Mouse (Mus musculus) urinary bladder, postnatal 36 days (tissue): ENCODE results near the gene Ankmy1.

ENCODE experiments used
- DNase-seq, 2 experiments: peaks; one replicate each; pipeline ENCODE4 v3.0.0; 2022; ENCODE audit warnings: low spot score in 2 of 2, mixed read lengths in 1 of 2

Gene Ankmy1

GRCm38 (mm10) chr1:92911721-92912138 lies 9.0 kb upstream of the Ankmy1 start:
- peak; percentile 41 to 43 for DNase-seq

DNA sequence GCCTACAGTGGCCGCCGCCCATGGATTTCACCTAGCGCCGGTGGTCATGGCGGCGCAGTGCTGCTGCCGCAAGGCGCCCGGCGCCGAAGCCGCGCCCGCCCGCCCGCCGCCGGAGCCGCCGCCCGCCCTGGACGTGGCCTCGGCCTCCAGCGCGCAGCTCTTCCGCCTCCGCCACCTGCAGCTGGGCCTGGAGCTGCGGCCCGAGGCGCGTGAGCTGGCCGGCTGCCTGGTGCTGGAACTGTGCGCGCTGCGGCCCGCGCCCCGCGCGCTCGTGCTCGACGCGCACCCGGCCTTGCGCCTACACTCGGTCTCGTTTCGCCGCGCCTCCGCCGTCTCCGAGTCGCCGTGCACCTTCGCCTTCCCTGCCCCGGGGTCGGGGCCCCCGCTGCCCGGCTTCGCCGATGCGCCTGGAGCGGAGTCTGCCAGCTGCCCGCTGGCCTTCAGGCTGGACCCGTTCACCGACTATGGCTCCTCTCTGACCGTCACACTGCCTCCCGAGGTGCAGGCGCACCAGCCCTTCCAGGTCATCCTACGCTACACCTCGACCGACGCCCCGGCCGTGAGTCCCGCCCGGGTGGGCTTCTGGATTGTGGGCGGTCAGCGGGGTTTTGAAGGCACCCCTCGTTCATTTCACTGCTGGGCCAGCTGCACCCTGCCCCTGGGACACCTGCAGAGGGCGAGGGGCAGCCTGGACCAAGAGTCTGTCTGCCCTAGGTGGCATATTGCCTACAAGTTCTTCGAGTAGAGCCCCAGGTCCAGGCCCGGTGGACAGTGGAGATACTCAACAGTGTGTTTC lies 8.4 kb upstream of the Ankmy1 start:
- peak; percentile 40 to 49 for DNase-seq

DNA sequence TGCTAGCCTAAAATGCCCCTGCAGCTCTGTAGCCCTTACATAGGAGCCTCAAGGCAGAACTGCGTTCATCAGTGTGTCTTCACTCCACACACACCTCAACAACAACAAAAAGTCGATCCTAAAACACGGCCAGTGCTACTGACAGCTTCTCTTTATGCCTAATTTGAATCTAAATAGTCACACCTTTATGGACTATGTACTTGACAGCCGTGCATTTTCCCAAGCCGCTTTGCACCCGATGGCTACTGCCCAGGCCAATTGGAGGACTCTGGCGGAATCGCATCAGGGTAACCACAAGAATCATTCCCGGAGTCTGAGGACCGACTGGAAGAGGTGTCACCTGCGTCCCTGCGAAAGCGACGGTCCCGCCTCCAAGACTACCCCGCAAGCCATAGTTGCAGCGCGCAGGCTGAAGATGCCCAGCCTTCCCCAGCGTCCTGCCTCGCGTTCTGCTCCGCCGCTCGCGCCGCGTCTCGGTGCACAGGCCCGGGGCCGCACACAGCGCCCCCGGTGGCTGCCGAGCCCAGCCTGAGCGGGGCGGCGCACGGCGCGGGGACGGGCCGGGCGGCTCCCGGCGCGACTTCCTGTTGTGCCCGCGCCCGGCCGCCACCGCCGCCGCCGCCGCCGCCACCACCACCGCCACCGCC lies 7.7 kb upstream of the Ankmy1 start, which contains the start of gene Rnpepl1:
Rnpepl1 (plus strand) TSS at position 545 of the 647 bp plus-strand sequence.
- peak; percentile 66 to 80 for DNase-seq

- DNase-seq, result no peak
These were observed 6.4 kb upstream of the Ankmy1 start for GRCm38 (mm10) chr1:92909068-92909467.

DNA sequence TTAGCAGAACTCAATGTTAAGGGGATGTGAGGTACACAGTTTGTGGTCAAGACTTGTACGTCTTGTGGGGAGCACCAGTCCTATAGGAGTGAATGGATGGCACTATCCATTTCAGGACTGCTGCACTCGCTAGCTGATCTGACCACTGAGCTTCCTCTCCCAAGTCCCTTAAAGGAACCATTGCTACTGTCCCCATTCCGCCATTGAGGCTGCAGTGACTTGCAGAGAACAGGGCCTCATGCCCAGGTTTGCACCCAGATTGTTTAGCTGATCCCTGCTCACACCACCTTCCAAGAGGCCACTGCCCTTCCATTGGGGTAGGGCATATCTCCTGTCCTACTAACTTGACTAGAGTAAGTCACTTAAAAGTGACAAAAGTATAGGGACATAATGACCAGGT lies 6.0 kb upstream of the Ankmy1 start:
- no peak for DNase-seq

- DNase-seq, result no peak
These were observed 5.1 kb upstream of the Ankmy1 start for GRCm38 (mm10) chr1:92907632-92908360.

DNA sequence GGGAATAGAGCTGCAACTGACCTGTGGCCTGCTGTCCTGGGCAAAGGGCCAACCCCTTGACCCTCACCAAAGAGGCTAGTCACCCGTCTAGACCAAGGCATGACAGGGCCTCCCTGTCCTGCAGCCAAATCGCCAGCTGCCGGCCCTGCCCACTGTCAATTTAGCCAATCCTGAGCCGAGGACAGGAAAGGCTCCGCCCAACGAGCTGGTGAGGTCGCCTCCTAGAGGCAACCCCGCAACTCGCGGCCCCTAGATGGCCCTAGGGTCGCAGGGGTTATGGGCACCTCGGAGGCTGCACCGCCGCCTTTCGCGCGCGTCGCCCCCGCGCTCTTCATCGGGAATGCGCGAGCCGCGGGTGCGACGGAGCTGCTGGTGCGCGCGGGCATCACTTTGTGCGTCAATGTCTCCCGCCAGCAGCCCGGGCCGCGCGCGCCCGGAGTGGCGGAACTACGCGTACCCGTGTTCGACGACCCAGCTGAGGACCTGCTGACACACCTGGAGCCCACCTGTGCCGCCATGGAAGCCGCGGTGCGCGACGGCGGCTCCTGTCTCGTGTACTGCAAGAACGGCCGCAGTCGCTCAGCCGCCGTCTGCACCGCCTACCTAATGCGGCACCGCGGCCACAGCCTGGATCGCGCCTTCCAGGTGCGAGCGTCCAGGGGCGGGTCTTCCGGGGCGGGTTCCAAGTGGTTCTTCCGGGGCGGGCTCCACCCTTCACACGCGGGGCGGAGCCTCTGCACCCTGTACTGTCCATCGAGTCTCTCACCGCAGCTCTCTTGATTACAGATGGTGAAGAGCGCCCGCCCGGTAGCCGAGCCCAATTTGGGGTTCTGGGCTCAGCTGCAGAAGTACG lies 4.3 kb upstream of the Ankmy1 start, which contains the start of gene Dusp28:
Dusp28 (plus strand) TSS at position 203 of the 853 bp plus-strand sequence.
- DNase-seq, result peak; percentile 82 to 90

- no peak for DNase-seq
These were observed 3.1 kb upstream of the Ankmy1 start for GRCm38 (mm10) chr1:92905703-92906310.

DNA sequence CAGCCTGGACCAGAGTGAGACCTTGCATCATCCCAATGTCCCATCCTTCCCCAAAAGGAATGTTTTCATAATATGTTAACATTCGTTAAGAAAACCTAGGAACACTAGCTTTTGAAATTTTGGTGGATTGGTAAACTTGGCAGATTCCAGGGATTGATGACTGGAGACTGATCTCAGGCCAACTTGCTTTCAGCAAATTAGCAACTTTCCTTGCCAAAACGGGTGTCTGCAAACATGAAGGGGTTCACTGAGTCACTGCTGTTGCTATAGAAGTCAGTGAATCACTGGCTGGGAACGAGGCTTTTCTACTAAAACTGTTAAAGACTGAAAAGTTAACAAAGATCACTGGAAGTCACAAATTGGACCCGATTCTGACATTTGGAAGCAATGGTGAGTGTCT lies 921 bp upstream of the Ankmy1 start:
- no peak for DNase-seq

GRCm38 (mm10) chr1:92895089-92895488 lies 7.6 kb downstream of the Ankmy1 start:
- DNase-seq, result peak; percentile 41 to 69

DNA sequence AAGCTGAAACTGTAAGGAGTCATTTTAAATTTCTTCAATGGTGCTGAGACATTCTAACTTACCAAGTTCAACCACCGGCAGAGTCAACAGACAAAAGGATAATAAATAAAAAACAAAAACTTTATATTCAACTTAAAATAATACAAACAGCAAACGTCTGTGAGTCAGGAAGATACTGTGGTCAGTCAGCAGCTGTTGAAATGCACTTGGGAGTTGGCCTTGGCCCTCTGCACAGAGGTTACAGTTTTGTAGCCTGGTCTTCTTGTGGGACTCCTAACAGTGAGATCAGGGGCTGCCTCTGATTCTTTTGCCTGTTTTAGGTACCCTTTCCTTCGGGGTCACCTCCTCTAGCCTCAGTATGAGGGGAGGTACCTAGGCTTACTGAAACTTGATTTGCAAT lies 8.8 kb downstream of the Ankmy1 start:
- DNase-seq, result no peak

- no peak for DNase-seq
These were observed 9.9 kb downstream of the Ankmy1 start for GRCm38 (mm10) chr1:92892791-92893190.

GRCm38 (mm10) chr1:92888901-92889655 lies 13.6 kb downstream of the Ankmy1 start:
- no peak for DNase-seq

DNA sequence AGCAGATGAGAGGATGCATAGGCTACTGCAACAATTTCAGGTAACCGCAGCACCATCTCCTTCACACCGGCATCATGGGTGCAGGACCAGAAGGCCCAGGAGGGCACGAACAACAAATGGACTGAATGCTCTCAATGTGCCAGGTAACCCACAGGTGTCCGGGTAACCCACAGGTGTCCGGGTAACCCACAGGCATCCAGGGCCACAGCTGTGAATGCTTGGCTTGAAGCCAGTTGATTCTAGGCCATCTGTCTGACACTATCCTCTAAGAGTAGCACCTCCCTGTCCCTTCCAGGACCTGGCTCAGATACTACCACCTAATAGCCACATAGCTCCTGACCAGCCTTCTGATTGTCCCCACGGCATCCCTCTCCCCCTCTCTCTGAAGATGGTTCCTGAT lies 20.7 kb downstream of the Ankmy1 start:
- DNase-seq, result no peak

DNA sequence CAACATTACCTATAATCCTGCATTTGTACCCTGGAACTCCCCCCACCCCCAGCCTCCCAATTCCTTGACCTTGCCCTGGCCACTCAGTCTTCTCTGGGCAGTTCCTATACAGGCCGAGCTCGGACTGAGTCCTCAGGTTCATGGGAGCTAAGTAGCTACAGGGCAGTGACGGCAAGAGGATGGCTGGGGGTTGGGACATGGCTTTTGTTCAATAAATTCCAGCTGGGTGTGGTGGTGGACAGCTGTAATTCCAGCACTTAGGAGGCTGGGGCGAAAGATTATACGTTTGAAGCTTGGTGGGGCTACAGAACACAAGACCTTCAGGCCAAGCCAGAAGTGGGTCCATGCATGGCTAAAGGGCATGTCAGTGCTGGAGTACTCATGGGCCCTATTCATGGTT lies 22.6 kb downstream of the Ankmy1 start:
- no peak for DNase-seq

- no peak for DNase-seq
These were observed 23.4 kb downstream of the Ankmy1 start for GRCm38 (mm10) chr1:92879266-92879665.

GRCm38 (mm10) chr1:92878066-92878741 lies 24.5 kb downstream of the Ankmy1 start:
- DNase-seq, result no peak

DNA sequence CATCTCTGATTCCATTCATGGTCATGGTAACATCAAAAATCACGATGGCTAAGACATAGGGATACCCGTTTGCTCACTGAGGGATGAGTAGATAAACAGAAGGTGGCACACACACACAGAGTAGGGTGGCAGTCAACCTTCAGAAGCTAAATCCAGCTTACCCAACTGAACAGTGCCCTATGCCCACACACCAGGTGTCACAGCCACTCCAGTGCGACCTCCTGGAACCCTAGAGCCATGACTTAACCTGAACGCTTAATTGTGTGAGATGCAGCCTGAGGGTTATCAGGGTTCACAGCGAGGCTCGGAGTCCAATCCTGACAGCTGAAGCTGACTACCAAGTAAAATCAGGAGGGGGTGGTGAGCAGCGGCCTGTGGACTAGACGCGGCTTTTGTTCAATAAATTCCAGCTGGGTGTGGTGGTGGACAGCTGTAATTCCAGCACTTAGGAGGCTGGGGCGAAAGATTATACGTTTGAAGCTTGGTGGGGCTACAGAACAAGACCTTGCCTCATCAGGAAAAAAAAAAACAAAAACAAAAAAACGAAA lies 25.2 kb downstream of the Ankmy1 start:
- no peak for DNase-seq

DNA sequence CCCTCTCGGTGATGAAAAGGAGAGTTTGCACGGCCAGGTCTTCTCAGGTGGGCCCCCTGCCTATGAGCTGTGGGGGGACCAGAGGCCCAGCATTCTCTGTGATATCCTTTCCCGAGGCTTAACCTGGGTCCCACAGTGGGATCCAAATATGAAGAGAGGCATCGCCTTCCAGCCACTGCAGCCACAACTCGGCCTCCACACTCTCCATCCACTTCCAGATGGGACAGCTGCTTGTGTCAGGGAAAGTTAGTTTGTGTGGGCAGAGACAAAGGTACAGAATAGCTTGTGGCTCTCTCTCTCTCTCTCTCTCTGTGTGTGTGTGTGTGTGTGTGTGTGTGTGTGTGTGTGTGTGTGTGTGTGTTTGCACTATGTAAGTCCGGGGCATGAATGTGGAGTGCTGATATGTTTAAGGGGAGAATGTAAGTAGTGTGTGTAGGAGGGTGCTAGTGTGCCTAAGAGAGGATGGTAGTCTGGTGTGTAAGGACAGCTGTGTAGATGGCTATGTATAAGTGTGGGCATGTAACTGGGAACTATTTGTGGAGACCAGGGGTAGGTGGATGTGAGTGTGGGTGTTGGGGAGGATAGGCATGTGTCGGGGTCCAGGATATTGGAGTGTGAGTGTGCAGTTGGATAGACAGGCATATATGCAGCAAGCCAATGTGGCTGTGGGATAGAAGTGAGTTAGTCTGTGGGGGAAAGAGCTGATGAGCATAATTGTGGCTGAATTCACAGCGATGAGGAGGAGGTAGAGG lies 27.2 kb downstream of the Ankmy1 start:
- no peak for DNase-seq
